Mouse (Mus musculus): ENCODE results near the gene Cphx3. TPM values are rescaled to one million over a fixed set of nuclear protein-coding genes. Genes with fewer than 3 reads are reported as not detected.
A peak's percentile ranks its signal among the peaks of the same experiment; 100 is the strongest.
"Not testable (repeated sequence)": the region's sequence is repeated elsewhere in the genome, so short reads cannot be mapped to it uniquely, and the experiment has no call there.

Gene Cphx3
- not detected in 2 replicates for polyA plus RNA-seq (2015; fragmentation: Nextera tagmentation; extraction: Ambion mirVana)

DNA sequence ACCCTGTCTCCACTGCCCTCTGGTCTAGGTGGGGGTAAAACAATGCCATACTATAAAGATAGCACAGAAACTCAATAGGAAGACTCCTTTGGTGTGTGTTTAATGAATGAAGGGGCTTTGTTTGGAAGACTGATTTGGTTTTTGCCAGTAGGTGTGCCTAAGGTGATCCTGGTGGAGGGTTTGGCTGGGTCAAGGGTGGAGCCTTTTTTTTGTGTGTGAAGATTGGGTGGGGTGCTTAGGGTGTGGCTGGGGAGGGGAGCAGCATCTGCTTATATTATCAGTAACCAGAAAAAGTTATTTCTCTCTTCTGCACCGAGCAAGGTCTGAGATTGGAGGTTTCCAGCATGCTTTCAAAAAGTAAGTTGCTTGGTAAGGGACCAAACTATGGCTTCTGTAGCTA lies at the start of gene Cphx3:
Cphx3 (plus strand) TSS at position 301 of the 400 bp plus-strand sequence.
- not testable (repeated sequence) for H3K9ac ChIP-seq; DNase-seq; H3K27ac ChIP-seq; H3K9me3 ChIP-seq (replicated peaks); ATAC-seq (ENCODE audit: low read depth); H3K4me2 ChIP-seq; H3K4me1 ChIP-seq (replicated peaks); H3K27me3 ChIP-seq; H3K36me3 ChIP-seq; H3K4me3 ChIP-seq (replicated peaks)
- no CpG with 5 or more reads among the region's 1 CpGs for WGBS (ENCODE audit: insufficient replicate concordance)

DNA sequence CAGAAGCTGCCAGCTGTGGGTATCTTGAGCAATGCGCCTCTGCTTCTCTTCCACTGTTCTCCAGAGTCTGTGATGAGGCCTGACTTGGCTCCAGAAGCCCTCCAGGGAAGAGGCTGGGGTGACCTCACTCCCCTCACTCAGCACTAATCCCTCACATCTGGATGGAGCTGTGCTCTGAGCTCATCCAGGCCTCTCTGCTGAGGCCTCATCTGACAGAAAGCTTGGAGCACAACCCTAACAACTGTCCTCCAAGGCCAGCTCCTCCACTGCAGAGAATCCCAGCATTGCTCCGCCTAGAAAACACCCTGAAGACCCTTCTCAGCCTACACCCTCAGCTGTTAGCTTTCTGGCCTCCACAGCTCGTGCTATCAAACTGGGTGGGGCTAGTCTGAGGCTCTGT lies 47.7 kb upstream of the Cphx3 start:
- H3K9me3 ChIP-seq (replicated peaks); ATAC-seq (ENCODE audit: low read depth); H3K4me3 ChIP-seq (replicated peaks); DNase-seq; H3K4me2 ChIP-seq; H3K27ac ChIP-seq; H3K4me1 ChIP-seq (replicated peaks); H3K27me3 ChIP-seq; H3K36me3 ChIP-seq; H3K9ac ChIP-seq: not testable (repeated sequence)
- no CpG with 5 or more reads among the region's 3 CpGs for WGBS (ENCODE audit: insufficient replicate concordance)

DNA sequence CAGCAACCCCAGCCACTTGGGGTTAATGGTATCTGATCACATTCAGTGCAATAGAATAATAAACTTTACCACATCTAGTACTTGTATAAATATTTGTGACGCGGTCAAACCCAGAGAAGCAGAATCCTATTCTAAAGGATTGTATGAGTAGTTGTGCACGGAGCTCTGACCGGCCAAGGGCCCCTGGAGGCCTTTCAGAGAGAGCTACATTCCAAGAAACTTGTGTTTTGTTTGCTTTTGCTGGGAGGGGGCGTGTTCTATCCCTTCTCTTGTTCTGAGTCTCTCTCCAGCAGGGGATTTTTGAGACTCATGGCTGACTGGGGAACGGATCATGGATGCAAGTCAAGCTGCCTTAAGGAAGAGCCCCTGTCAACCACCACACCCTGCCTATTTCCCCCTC lies 46.7 kb upstream of the Cphx3 start:
- not testable (repeated sequence) for H3K9ac ChIP-seq; H3K27me3 ChIP-seq; ATAC-seq (ENCODE audit: low read depth); DNase-seq; H3K4me3 ChIP-seq (replicated peaks); H3K4me2 ChIP-seq; H3K4me1 ChIP-seq (replicated peaks); H3K9me3 ChIP-seq (replicated peaks); H3K27ac ChIP-seq; H3K36me3 ChIP-seq
- no CpG with 5 or more reads among the region's 6 CpGs for WGBS (ENCODE audit: insufficient replicate concordance)

DNA sequence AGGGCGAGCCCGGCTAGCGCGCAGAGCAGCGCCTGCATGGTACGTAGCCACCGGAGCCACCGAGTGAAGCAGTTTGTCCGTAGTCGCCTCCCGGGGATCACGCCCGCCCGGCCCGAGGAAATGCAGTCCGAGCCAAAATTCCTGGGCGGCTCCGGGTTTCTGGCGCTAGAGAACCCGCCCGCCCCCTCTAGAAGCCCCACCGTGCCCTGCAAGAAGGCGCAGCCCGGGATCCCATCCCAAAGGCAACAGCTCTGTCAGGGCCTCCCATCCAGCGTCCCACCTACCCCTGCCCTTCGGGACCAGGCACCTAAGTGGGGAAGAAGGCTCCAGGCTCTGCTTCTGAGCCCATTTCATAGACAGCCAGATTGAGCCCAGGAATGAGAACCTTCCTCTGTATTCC lies 39.5 kb upstream of the Cphx3 start, which contains the start of gene Gm9780:
Gm9780 (minus strand) TSS at position 101 of the 400 bp plus-strand sequence.
- no CpG with 5 or more reads among the region's 26 CpGs for WGBS (ENCODE audit: insufficient replicate concordance)
- DNase-seq, result not testable (repeated sequence)

DNA sequence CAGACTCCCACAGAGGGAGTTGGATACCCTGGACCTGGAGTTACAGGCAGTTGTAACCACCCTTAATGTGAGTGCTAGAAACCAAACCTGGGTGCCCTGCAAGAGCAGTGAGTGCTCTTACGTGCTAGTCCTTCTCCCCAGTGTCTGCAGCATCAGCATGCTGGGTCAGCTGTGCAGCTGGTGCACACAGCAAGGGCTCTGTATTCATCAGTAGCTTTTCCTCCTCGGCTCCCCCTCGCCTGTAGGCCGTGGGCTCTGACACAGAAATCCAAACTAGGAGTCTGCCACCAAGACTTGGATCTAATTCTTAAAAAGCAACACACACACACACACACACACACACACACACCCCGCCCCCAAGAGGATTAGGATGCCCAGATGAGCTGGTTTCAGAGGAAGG lies 37.1 kb upstream of the Cphx3 start:
- H3K9ac ChIP-seq; H3K4me2 ChIP-seq; H3K27me3 ChIP-seq; H3K27ac ChIP-seq; H3K4me1 ChIP-seq (replicated peaks); DNase-seq; ATAC-seq (ENCODE audit: low read depth); H3K4me3 ChIP-seq (replicated peaks); H3K9me3 ChIP-seq (replicated peaks); H3K36me3 ChIP-seq: not testable (repeated sequence)
- WGBS (ENCODE audit: insufficient replicate concordance), result no CpG with 5 or more reads among the region's 5 CpGs

More for the DNA sequence above, 39.5 kb upstream of the Cphx3 start, which contains the start of gene Gm9780:
- not testable (repeated sequence) for H3K4me1 ChIP-seq (replicated peaks); H3K36me3 ChIP-seq; H3K9ac ChIP-seq; H3K27me3 ChIP-seq; H3K27ac ChIP-seq; ATAC-seq (ENCODE audit: low read depth); H3K4me3 ChIP-seq (replicated peaks); H3K9me3 ChIP-seq (replicated peaks); H3K4me2 ChIP-seq

DNA sequence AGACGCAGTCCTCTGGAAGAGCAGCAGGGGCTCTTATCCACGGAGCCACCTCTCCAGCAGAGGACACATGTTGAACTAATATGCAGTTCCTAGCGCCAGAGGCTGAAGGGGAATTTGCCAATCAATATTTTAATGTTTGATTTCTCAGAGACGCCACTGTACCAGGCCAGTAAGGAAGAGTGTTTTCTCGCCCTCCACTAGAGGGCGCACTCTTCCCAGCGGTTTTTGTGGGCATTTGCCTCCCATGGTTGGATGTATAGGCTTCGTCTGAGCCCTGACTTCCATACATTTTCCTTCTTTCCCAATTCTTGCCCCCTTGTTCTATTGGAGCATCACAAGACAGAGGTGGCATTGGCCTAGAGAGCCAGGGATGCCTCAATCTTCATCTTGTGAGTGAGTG lies 35.1 kb upstream of the Cphx3 start:
- DNase-seq; ATAC-seq (ENCODE audit: low read depth); H3K27me3 ChIP-seq; H3K36me3 ChIP-seq; H3K9me3 ChIP-seq (replicated peaks); H3K4me2 ChIP-seq; H3K4me1 ChIP-seq (replicated peaks); H3K27ac ChIP-seq; H3K4me3 ChIP-seq (replicated peaks); H3K9ac ChIP-seq: not testable (repeated sequence)
- WGBS (ENCODE audit: insufficient replicate concordance), result no CpG with 5 or more reads among the region's 8 CpGs

DNA sequence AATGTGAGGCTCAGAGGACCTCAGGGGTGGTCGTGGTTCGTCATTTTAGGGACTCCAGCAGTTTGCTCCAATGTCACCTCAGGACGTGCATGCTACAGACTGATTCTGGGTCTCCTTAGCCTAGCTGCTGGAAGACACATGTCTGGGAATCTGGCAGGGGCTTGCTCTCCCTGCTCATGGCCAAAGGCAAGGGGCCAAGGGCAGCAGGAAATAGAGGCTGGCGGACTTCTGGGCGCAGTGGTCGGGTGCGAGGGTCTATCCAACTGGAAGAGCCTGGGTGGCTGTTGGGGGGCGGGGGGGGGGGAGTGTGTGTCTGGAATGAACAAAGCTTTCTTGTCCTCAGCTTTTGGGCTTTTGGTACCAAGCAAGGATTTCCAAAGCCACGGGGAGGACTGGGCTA lies 33.3 kb upstream of the Cphx3 start:
- not testable (repeated sequence) for H3K36me3 ChIP-seq; H3K4me3 ChIP-seq (replicated peaks); H3K9ac ChIP-seq; H3K4me1 ChIP-seq (replicated peaks); ATAC-seq (ENCODE audit: low read depth); H3K27ac ChIP-seq; DNase-seq; H3K4me2 ChIP-seq; H3K27me3 ChIP-seq; H3K9me3 ChIP-seq (replicated peaks)
- no CpG with 5 or more reads among the region's 9 CpGs for WGBS (ENCODE audit: insufficient replicate concordance)

DNA sequence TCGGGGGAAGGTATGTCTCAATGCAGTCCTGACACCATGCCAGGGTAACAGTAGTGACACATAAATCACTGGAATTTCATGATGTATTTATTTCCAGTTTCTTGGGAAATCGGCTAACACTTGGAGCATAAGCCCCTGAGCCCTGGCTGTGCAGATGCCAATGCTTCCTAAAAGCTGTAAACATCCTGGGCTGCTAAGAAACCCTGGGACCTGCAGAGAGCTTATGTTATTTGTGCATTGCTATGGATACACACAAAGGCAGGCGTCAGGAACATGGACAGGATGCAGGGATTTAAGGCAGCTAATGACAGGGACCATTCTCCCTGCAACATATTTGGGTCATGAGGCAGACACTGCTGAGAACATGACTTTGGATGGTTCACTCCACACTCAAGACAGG lies 23.9 kb upstream of the Cphx3 start:
- H3K4me1 ChIP-seq (replicated peaks); H3K27me3 ChIP-seq; H3K36me3 ChIP-seq; H3K4me3 ChIP-seq (replicated peaks); DNase-seq; ATAC-seq (ENCODE audit: low read depth); H3K4me2 ChIP-seq; H3K27ac ChIP-seq; H3K9me3 ChIP-seq (replicated peaks); H3K9ac ChIP-seq: not testable (repeated sequence)
- WGBS (ENCODE audit: insufficient replicate concordance), result no CpG with 5 or more reads among the region's 3 CpGs

DNA sequence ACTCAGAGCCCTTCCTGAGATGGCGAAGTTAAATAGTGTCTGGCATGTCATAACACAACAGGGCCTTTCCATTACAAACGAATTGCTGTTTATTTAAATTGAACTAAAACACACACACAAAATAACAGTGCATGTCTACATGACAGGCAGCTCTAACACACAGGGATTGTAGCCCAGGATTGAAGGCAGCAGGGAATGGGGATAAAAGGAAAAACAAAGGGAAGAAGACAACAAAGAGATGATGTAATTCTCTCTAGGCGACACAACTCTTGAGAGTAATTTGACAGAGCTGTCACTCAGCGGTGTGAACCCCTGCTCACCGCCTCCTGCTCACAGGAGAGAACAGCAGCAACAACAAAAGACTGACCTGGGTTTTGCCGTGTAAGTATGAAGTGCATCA lies 22.7 kb upstream of the Cphx3 start:
- not testable (repeated sequence) for H3K4me1 ChIP-seq (replicated peaks); H3K27ac ChIP-seq; ATAC-seq (ENCODE audit: low read depth); H3K4me2 ChIP-seq; H3K4me3 ChIP-seq (replicated peaks); H3K36me3 ChIP-seq; H3K9ac ChIP-seq; H3K9me3 ChIP-seq (replicated peaks); DNase-seq; H3K27me3 ChIP-seq
- no CpG with 5 or more reads among the region's 6 CpGs for WGBS (ENCODE audit: insufficient replicate concordance)

DNA sequence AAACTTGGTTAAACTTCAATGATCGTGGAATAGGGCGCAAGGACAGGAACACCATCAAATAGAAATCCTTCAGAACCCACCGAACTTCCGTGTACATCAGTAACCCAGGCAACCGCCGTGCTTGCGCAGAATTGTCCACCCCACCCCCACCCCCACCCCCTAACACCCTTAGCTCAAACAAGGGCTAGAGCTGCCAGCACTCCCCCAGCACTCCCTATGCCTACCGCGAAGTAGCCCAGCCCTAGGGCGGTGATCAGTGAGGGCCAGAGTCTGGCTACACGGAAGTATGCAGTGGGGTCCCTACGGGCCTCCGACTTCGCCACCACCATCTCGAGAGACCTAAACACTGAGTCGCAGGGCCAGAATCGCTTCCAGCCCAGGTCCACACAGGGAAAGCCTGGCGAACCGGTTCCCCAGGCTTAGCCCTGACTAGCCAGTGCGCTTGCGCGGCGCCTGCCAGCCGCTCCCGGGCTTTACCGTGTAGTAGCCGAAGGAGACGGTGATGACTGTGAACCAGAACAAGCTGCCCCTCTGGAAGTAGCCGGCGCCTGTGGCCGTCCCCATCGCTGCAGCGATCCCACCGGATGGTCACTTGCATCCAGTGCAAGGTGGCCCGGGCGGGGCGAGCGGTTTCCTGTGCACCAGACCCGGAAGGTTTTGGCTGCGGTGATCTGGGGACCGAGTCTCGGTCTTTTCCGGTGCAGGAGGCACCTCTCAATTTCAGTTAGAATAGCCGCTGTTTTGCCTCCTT lies 15.3 kb upstream of the Cphx3 start:
- H3K4me2 ChIP-seq; H3K4me1 ChIP-seq (replicated peaks); DNase-seq; H3K9me3 ChIP-seq (replicated peaks); H3K4me3 ChIP-seq (replicated peaks); H3K9ac ChIP-seq; H3K27ac ChIP-seq; H3K27me3 ChIP-seq; H3K36me3 ChIP-seq: not testable (repeated sequence)
- no CpG with 5 or more reads among the region's 44 CpGs for WGBS (ENCODE audit: insufficient replicate concordance)
- ATAC-seq (ENCODE audit: low read depth), result peak; percentile 73

DNA sequence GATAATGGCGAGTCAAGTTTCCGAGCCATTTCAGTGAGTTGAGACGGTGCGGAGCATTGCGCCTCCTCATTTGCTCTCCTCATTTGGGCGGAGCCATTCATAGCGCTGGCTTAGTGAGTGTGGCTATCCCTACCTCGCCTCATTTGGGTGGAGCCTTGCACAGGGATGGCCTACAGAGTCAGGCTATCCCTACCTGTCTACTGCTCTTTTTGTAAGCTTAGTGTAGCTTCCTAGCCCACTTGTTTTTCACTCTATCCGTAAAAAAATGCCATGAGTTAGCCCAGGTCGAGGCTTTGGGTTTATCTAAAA lies 14.8 kb upstream of the Cphx3 start, which contains the start of gene Tmem254c:
Tmem254c (minus strand) TSS at position 31 of the 309 bp plus-strand sequence.
- no CpG with 5 or more reads among the region's 10 CpGs for WGBS (ENCODE audit: insufficient replicate concordance)
- peak; percentile 89 for ATAC-seq (ENCODE audit: low read depth)
- H3K36me3 ChIP-seq; H3K4me3 ChIP-seq (replicated peaks); H3K9me3 ChIP-seq (replicated peaks); H3K27ac ChIP-seq; DNase-seq; H3K4me2 ChIP-seq; H3K9ac ChIP-seq; H3K27me3 ChIP-seq; H3K4me1 ChIP-seq (replicated peaks): not testable (repeated sequence)

Data from liver, embryonic 13.5 days (tissue).